Mouse (Mus musculus) forebrain, postnatal 0 days (tissue): Measurements from ENCODE around the gene Olfr1156. TPM values are rescaled to one million over a fixed set of nuclear protein-coding genes. Genes with fewer than 3 reads are reported as not detected.

Experiments used
- ATAC-seq: fragments of 200-750 bp; cut with Nextera tagmentation; 2 replicates; pipeline ENCODE4 v1.8.0; 2017; ENCODE audit warnings: mild to moderate bottlenecking, moderate library complexity
- DNase-seq: peaks from one replicate; pipeline ENCODE4 v3.0.0-alpha.2; 2015
- H3K27ac ChIP-seq: fragments of 300-500 bp; sonication (generic); 2 replicates; pipeline ENCODE4 v1.5.1; 2014; ENCODE audit warnings: low read depth, mild to moderate bottlenecking, antibody characterized with exemption, low read length, moderate library complexity, mixed read lengths
- H3K27me3 ChIP-seq: fragments of 300-500 bp; sonication (generic); 2 replicates; pipeline ENCODE4 v1.6.1; 2014; ENCODE audit warnings: mild to moderate bottlenecking, low read length, mixed read lengths; ENCODE audit not compliant: insufficient read depth
- H3K36me3 ChIP-seq: fragments of 300-500 bp; sonication (generic); 2 replicates; pipeline ENCODE4 v1.6.1; 2014; ENCODE audit warnings: mild to moderate bottlenecking, moderate library complexity; ENCODE audit not compliant: insufficient read depth
- H3K4me1 ChIP-seq: fragments of 300-500 bp; sonication (generic); 2 replicates; pipeline ENCODE4 v1.6.1; 2014; ENCODE audit warnings: antibody characterized with exemption; ENCODE audit not compliant: insufficient read depth
- H3K4me2 ChIP-seq: fragments of 300-500 bp; sonication (generic); 2 replicates; pipeline ENCODE4 v1.6.1; 2014; ENCODE audit warnings: low read depth, mild to moderate bottlenecking, moderate library complexity
- H3K4me3 ChIP-seq: fragments of 300-500 bp; sonication (generic); 2 replicates; pipeline ENCODE4 v1.5.1; 2014; ENCODE audit warnings: low read depth, low read length, mixed read lengths
- H3K9ac ChIP-seq: fragments of 300-500 bp; sonication (generic); 2 replicates; pipeline ENCODE4 v1.6.1; 2014; ENCODE audit warnings: mild to moderate bottlenecking
- H3K9me3 ChIP-seq: fragments of 300-500 bp; sonication (generic); 2 replicates; pipeline ENCODE4 v1.6.1; 2016; ENCODE audit warnings: low read length
- CTCF ChIP-seq: sonication (generic); IDR thresholded peaks from 2 replicates; pipeline ENCODE4 v1.5.1; 2016; ENCODE audit warnings: antibody characterized with exemption, control low read depth, low read depth
- WGBS: fragments of 180-500 bp; shearing (Covaris S2); extraction: QIAGEN DNeasy Blood & Tissue Kit; methylation state at CpG from one replicate; pipeline ENCODE4 v1.1.7; 2014; 5-methylcytosine and 5-hydroxymethylcytosine counted together
- polyA plus RNA-seq: library from polyadenylated mRNA; unstranded; fragments of >200 nt; fragmentation: Nextera tagmentation; extraction: Ambion mirVana; gene quantifications from 2 replicates; pipeline ENCODE4 v1.2.1, GENCODE M21; 2015
- total RNA-seq: library from RNA; depleted of rRNA; stranded (reverse); fragments of >200 nt; gene quantifications from 2 replicates; pipeline ENCODE4 v1.2.3, GENCODE M21; 2014; rRNA removed

The Olfr1156 gene
- total RNA-seq: not detected in 2 replicates
- polyA plus RNA-seq: not detected in 2 replicates

GRCm38 (mm10) chr2:87953000-87953399 lies at the start of gene Olfr1156:
Gene Olfr1156 (minus strand): TSS chr2:87953100.
- H3K4me2 ChIP-seq: no peak within 1 kb of the TSS
- H3K27me3 ChIP-seq: no peaks in the 10 kb centered on the region
- no peaks in the 10 kb centered on the region for H3K4me1 ChIP-seq
- H3K27ac ChIP-seq: no peak within 1 kb of the TSS
- no peak within 1 kb of the TSS for H3K4me3 ChIP-seq
- TF ChIP-seq CTCF: no peak
- DNase-seq: no peak
- ATAC-seq: no peak
- no peaks in the 10 kb centered on the region for H3K9me3 ChIP-seq
- no peaks in the 10 kb centered on the region for H3K36me3 ChIP-seq
- no peak within 1 kb of the TSS for H3K9ac ChIP-seq

GRCm38 (mm10) chr2:87989813-87990212 lies 36.9 kb upstream of the Olfr1156 start, which contains the start of gene Olfr1158:
Gene Olfr1158 (plus strand): TSS chr2:87990113.
- ATAC-seq: no peak

DNA sequence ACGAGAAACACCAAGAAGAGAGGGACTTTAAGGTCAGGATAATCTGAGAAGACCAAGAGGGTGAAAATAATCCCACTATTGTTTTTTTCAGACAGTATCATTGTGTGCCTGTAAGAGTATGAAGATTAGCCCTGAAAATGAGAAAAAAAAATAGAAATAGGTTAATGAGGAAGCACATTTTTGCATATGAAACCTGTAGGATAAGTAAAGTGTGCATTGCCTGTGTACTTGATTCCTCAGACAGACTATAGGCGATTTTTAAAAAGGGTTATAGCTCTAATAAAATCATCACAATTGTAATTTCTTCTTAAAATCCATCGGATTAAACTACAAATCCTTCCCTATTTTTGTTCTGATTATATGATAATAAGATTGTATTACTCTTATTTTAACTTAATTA lies 21.7 kb upstream of the Olfr1156 start, which contains the start of gene Olfr74:
Gene Olfr74, minus strand, starts transcription at position 101 of the 400 bp plus-strand sequence.
- H3K4me3 ChIP-seq: no peak within 1 kb of the TSS
- H3K27me3 ChIP-seq: no peaks in the 10 kb centered on the region
- H3K36me3 ChIP-seq: no peaks in the 10 kb centered on the region
- no peak for ATAC-seq
- H3K27ac ChIP-seq: no peak within 1 kb of the TSS
- TF ChIP-seq CTCF: no peak
- DNase-seq: no peak
- no peak within 1 kb of the TSS for H3K4me2 ChIP-seq
- WGBS: 81% methylated on average over 3 of the region's 3 CpGs
- no peaks in the 10 kb centered on the region for H3K4me1 ChIP-seq
- no peaks in the 10 kb centered on the region for H3K9me3 ChIP-seq
- no peak within 1 kb of the TSS for H3K9ac ChIP-seq

More at GRCm38 (mm10) chr2:87989813-87990212, 36.9 kb upstream of the Olfr1156 start, which contains the start of gene Olfr1158:
- no peaks in the 10 kb centered on the region for H3K27me3 ChIP-seq
- H3K9me3 ChIP-seq: no peaks in the 10 kb centered on the region
- no peak within 1 kb of the TSS for H3K9ac ChIP-seq
- no peak within 1 kb of the TSS for H3K4me2 ChIP-seq
- H3K27ac ChIP-seq: no peak within 1 kb of the TSS
- no peaks in the 10 kb centered on the region for H3K36me3 ChIP-seq
- H3K4me3 ChIP-seq: no peak within 1 kb of the TSS
- DNase-seq: no peak
- TF ChIP-seq CTCF: no peak
- H3K4me1 ChIP-seq: no peaks in the 10 kb centered on the region

DNA sequence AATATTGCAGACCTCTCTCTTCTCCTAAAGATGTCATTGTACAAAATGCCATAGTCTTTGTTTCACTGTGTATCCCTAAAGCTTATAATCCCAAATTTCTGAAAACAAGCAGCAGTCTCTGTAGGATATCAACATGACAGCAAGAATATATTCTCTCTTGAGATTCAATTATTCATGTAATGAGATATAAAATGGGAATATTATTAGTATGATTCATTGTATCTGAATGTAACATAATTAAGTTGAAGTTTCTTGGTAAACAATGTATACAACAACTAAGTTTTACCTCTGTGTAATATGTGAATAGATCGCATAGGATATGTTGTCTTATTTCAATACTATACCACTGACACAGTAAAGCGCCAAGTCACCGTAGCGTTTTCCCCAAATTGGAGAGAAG lies 15.3 kb upstream of the Olfr1156 start, which contains the start of gene Olfr1157:
Gene Olfr1157, minus strand, starts transcription at position 101 of the 400 bp plus-strand sequence.
- no peaks in the 10 kb centered on the region for H3K4me1 ChIP-seq
- ATAC-seq (no peak), DNase-seq (no peak)
- no peak within 1 kb of the TSS for H3K4me3 ChIP-seq
- TF ChIP-seq CTCF: no peak
- H3K36me3 ChIP-seq: no peaks in the 10 kb centered on the region
- no peaks in the 10 kb centered on the region for H3K27me3 ChIP-seq
- H3K4me2 ChIP-seq: no peak within 1 kb of the TSS
- WGBS: 96% methylated on average over 4 of the region's 4 CpGs
- H3K9me3 ChIP-seq: no peaks in the 10 kb centered on the region
- H3K9ac ChIP-seq: no peak within 1 kb of the TSS
- H3K27ac ChIP-seq: no peak within 1 kb of the TSS

- no peaks in the 10 kb centered on the region for H3K4me1 ChIP-seq
- H3K27me3 ChIP-seq: no peaks in the 10 kb centered on the region
- H3K9ac ChIP-seq: no peak within 1 kb of the TSS
- DNase-seq: no peak
- no peaks in the 10 kb centered on the region for H3K36me3 ChIP-seq
- TF ChIP-seq CTCF: no peak
- ATAC-seq: no peak
- H3K4me3 ChIP-seq: no peak within 1 kb of the TSS
- no peak within 1 kb of the TSS for H3K4me2 ChIP-seq
- no peaks in the 10 kb centered on the region for H3K9me3 ChIP-seq
- no peak within 1 kb of the TSS for H3K27ac ChIP-seq
- 98% methylated on average over 1 of the region's 1 CpGs for WGBS
Observed at GRCm38 (mm10) chr2:87945037-87945436, 7.9 kb downstream of the Olfr1156 start, which contains the start of gene Olfr1155. Gene Olfr1155 (minus strand): TSS chr2:87945137.

GRCm38 (mm10) chr2:87905066-87905465 lies 47.8 kb downstream of the Olfr1156 start, which contains the start of gene Olfr1154:
Gene Olfr1154 (minus strand): TSS chr2:87905166.
- 85% methylated on average over 1 of the region's 1 CpGs for WGBS
- no peak for DNase-seq
- Histone ChIP-seq H3K36me3 (no peaks in the 10 kb centered on the region), H3K4me2 (no peak within 1 kb of the TSS), H3K9ac (no peak within 1 kb of the TSS), H3K9me3 (no peaks in the 10 kb centered on the region), H3K4me1 (no peaks in the 10 kb centered on the region), H3K27me3 (no peaks in the 10 kb centered on the region), H3K27ac (no peak within 1 kb of the TSS), H3K4me3 (no peak within 1 kb of the TSS)
- no peak for TF ChIP-seq CTCF
- ATAC-seq: no peak

Other genes starting within 250 kb of the Olfr1156 start
- not detected in 2 replicates for gene Olfr1137, start 239.9 kb downstream of the Olfr1156 start, total RNA-seq
- gene Olfr1137, start 239.9 kb downstream of the Olfr1156 start, polyA plus RNA-seq: not detected in 2 replicates
- gene Olfr1138, start 213.1 kb downstream of the Olfr1156 start, total RNA-seq: not detected in 2 replicates
- not detected in 2 replicates for gene Olfr1138, start 213.1 kb downstream of the Olfr1156 start, polyA plus RNA-seq
- gene Olfr1140, start 209.3 kb downstream of the Olfr1156 start, total RNA-seq: not detected in 2 replicates
- gene Olfr1140, start 209.3 kb downstream of the Olfr1156 start, polyA plus RNA-seq: not detected in 2 replicates
- gene Olfr1141, start 199.1 kb downstream of the Olfr1156 start, total RNA-seq: not detected in 2 replicates
- not detected in 2 replicates for gene Olfr1141, start 199.1 kb downstream of the Olfr1156 start, polyA plus RNA-seq
- not detected in 2 replicates for gene Olfr152, start 173.6 kb downstream of the Olfr1156 start, total RNA-seq
- not detected in 2 replicates for gene Olfr152, start 173.6 kb downstream of the Olfr1156 start, polyA plus RNA-seq
- gene Olfr1143, start 152.5 kb downstream of the Olfr1156 start, total RNA-seq: not detected in 2 replicates
- not detected in 2 replicates for gene Olfr1143, start 152.5 kb downstream of the Olfr1156 start, polyA plus RNA-seq
- not detected in 2 replicates for gene Olfr1145, start 143.3 kb downstream of the Olfr1156 start, total RNA-seq
- gene Olfr1145, start 143.3 kb downstream of the Olfr1156 start, polyA plus RNA-seq: not detected in 2 replicates
- not detected in 2 replicates for gene Olfr1148, start 122.6 kb downstream of the Olfr1156 start, total RNA-seq
- not detected in 2 replicates for gene Olfr1148, start 122.6 kb downstream of the Olfr1156 start, polyA plus RNA-seq
- not detected in 2 replicates for gene Olfr1150-ps1, start 109.1 kb downstream of the Olfr1156 start, total RNA-seq
- gene Olfr1150-ps1, start 109.1 kb downstream of the Olfr1156 start, polyA plus RNA-seq: not detected in 2 replicates
- gene Olfr1151, start 97.2 kb downstream of the Olfr1156 start, total RNA-seq: not detected in 2 replicates
- gene Olfr1151, start 97.2 kb downstream of the Olfr1156 start, polyA plus RNA-seq: not detected in 2 replicates
- gene Olfr1152, start 86.6 kb downstream of the Olfr1156 start, total RNA-seq: not detected in 2 replicates
- not detected in 2 replicates for gene Olfr1152, start 86.6 kb downstream of the Olfr1156 start, polyA plus RNA-seq
- gene Olfr1153, start 58.1 kb downstream of the Olfr1156 start, total RNA-seq: not detected in 2 replicates
- gene Olfr1153, start 58.1 kb downstream of the Olfr1156 start, polyA plus RNA-seq: not detected in 2 replicates
- gene Olfr1154, start 47.9 kb downstream of the Olfr1156 start, total RNA-seq: not detected in 2 replicates
- not detected in 2 replicates for gene Olfr1154, start 47.9 kb downstream of the Olfr1156 start, polyA plus RNA-seq
- gene Olfr1155, start 8.0 kb downstream of the Olfr1156 start, total RNA-seq: not detected in 2 replicates
- not detected in 2 replicates for gene Olfr1155, start 8.0 kb downstream of the Olfr1156 start, polyA plus RNA-seq
- not detected in 2 replicates for gene Olfr1157, start 15.2 kb upstream of the Olfr1156 start, total RNA-seq
- not detected in 2 replicates for gene Olfr1157, start 15.2 kb upstream of the Olfr1156 start, polyA plus RNA-seq
- not detected in 2 replicates for gene Olfr74, start 21.6 kb upstream of the Olfr1156 start, total RNA-seq
- not detected in 2 replicates for gene Olfr74, start 21.6 kb upstream of the Olfr1156 start, polyA plus RNA-seq
- gene Olfr1158, start 37.0 kb upstream of the Olfr1156 start, total RNA-seq: not detected in 2 replicates
- not detected in 2 replicates for gene Olfr1158, start 37.0 kb upstream of the Olfr1156 start, polyA plus RNA-seq
- not detected in 2 replicates for gene Olfr1160, start 55.2 kb upstream of the Olfr1156 start, total RNA-seq
- gene Olfr1160, start 55.2 kb upstream of the Olfr1156 start, polyA plus RNA-seq: not detected in 2 replicates
- not detected in 2 replicates for gene Olfr1161, start 69.7 kb upstream of the Olfr1156 start, total RNA-seq
- not detected in 2 replicates for gene Olfr1161, start 69.7 kb upstream of the Olfr1156 start, polyA plus RNA-seq
- 0.15 TPM in 1 of 2 replicates, not detected in the other for gene Olfr73, start 84.6 kb upstream of the Olfr1156 start, total RNA-seq
- gene Olfr73, start 84.6 kb upstream of the Olfr1156 start, polyA plus RNA-seq: not detected in 2 replicates
- not detected in 2 replicates for gene Olfr1162, start 98.0 kb upstream of the Olfr1156 start, total RNA-seq
- gene Olfr1162, start 98.0 kb upstream of the Olfr1156 start, polyA plus RNA-seq: not detected in 2 replicates
- not detected in 2 replicates for gene Olfr1163, start 118.7 kb upstream of the Olfr1156 start, total RNA-seq
- gene Olfr1163, start 118.7 kb upstream of the Olfr1156 start, polyA plus RNA-seq: not detected in 2 replicates
- not detected in 2 replicates for gene Olfr1164, start 140.9 kb upstream of the Olfr1156 start, total RNA-seq
- not detected in 2 replicates for gene Olfr1164, start 140.9 kb upstream of the Olfr1156 start, polyA plus RNA-seq
- gene Olfr1166, start 175.2 kb upstream of the Olfr1156 start, total RNA-seq: not detected in 2 replicates
- not detected in 2 replicates for gene Olfr1166, start 175.2 kb upstream of the Olfr1156 start, polyA plus RNA-seq
- not detected in 2 replicates for gene Olfr1167, start 202.1 kb upstream of the Olfr1156 start, total RNA-seq
- not detected in 2 replicates for gene Olfr1167, start 202.1 kb upstream of the Olfr1156 start, polyA plus RNA-seq
- not detected in 2 replicates for gene Olfr1168, start 228.8 kb upstream of the Olfr1156 start, total RNA-seq
- not detected in 2 replicates for gene Olfr1168, start 228.8 kb upstream of the Olfr1156 start, polyA plus RNA-seq